Mouse (Mus musculus): ENCODE data around the gene Stard3.

The Stard3 gene

DNA sequence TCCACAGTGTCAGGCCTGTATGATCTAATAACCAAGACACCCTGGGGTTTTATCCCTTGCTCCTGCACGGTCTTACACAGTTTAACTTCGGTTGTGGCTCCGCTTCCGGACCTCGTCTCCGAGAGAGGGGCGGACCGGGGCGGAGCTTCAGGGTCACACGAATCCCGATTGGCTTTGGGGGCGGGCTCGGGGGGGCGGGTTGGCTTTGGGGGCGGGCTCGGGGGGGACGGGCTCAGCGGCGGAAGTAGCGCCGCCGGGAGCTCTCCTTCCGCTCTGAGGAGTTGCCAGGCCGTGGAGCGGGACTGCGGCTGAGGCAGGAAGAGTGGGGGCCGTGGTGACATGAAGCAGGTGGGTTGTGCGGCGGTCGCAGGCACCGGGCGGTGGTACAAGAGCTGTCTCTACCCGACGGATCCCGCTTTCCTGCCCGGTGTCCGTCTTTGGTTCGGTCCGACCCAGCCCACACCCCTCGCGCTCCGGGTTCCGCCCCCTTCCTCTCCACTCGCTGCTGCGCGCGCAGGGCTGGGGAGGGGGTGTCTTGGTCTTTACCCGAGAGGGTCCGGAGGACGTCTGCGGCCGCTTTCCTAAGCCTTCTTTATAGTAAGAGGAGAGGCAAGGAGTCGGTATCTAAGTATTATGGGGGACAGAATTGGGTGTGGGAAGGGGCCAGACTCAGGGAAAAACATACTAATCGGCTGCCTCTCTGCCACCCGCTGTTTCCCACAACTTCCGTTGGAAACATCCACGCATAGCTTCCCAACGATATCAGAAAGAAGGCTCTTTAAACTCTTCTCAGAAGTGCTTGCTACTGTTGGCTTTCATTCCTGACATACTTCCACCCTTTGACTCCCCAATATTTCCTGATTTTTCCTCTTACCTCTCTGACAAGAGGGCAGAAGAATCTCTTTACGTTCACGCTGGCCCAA lies at the start of gene Stard3:
TSS of gene Stard3 (plus strand) at position 208 of the 923 bp plus-strand sequence.
- peak; percentile 82 for DNase-seq (ENCODE audit: low spot score)

DNA sequence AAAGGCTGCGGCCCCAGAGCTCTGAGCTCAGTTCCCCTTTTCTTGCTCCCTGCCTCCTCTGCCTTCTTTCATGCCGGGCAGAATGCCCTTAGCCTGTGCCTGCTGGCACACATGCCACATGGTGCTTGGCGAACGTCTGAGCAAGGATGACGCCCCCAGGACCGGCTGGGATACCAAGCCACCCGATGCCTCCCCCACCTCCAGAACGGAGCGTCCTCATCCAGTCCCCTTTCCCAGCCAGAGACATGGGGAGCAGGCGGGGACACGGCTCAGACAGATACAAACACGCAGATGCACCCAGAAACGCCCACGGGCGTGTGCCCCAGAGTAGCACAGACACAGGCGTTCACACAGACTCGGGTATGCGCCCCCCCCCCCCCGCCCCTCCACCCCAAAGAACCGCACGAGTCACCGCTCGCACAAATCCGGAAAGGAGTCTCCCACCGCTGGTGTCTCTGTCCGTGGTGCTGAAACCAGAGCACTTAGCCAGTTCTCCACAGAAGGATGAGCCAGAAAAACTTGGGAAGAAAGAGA lies 44.3 kb upstream of the Stard3 start:
- no peak for DNase-seq (ENCODE audit: low spot score)

DNA sequence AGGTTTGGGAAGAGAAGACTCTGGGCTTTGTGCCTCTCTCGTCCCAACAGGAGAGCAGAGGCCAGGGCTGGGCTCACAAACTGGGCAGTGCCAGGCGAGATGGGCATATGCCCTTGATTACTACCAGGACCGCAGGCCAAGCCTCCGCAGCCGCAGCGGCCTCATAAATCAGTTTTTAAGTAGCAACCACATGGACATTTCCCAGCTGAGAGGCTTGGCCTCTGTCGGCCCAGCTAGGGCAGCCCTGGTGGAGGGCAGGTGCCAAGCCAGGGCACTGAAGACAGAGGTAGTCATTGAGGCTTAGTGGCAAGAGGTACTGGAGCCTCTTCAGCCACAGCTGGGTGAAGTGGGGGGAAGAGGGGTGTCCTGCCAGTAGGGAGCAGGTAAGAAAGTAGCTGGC lies 40.7 kb upstream of the Stard3 start:
- DNase-seq (ENCODE audit: low spot score), result no peak

DNA sequence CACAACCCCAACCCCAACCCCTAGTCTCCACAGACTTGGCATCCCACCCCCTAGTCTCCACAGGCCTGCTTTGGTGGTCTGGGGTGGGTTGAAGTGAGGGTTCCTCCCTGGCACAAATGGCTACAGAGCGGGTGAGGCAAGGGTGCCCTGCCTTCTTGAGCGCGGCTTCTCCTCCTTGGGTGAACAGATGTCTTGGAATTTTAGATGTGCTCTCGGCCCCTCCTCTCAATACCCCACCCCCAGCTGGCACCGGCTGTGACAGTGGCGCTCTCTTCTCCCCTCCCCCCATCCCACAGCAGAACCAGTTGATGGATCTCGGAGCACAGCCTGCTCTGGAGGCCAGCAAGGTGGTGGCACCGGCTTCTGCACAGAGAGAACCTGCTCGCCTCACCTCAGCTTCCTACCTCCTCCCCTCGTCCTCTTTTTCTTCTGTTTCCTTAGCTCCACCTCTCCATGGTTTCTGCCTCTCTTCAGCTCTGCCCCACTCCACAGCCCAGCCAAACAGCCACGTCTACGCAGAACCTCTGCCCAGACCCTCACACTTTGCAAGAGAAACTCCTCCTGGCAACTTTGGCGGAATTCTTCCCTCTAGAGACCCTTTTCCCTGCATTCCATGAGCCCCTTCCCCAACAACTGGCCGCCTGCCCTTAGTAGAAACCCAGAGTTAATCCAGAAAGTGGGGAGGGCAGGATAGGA lies 39.6 kb upstream of the Stard3 start:
- no peak for DNase-seq (ENCODE audit: low spot score)

DNA sequence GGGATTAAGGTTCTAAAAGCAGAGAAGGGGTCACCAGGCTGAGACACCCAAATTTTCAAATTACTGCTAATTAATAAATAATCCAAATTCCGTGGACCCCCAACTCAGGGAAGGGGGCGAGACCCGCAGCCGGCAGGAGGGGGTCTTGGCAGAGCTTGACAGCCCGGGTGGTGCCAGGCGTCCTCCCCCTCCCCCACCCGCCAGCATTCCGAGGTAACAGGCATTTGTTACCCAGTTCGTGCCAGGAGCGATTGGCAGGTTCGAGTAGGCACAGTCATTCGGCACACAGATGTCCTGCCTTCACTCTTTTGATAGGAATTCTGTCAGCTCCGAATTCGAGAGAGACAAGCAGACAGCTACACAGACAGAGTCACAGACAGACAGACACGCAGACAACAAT lies 39.0 kb upstream of the Stard3 start:
- no peak for DNase-seq (ENCODE audit: low spot score)

DNA sequence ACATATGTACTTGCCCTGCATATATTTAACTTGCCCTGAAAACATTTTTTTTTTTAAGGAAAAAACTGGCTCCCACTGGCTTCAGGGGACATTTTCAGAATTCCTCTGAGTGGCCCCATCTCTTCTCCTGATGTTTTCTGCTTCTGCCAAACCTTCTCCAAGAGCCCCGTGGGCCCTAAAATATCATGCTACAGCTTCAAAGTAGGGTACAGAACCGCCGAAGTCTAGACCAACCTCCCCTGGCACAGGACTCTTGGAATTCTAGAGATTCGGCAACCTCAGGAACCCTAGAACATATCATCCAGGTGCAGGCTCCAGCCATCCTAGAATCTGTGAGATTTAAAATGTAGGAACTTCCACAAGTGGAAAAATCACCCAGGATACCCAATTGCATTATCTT lies 38.6 kb upstream of the Stard3 start:
- no peak for DNase-seq (ENCODE audit: low spot score)

- no peak for DNase-seq (ENCODE audit: low spot score)
Observed at GRCm38 (mm10) chr11:98319944-98320343, 38.2 kb upstream of the Stard3 start.

GRCm38 (mm10) chr11:98320381-98320780 lies 37.8 kb upstream of the Stard3 start:
- DNase-seq (ENCODE audit: low spot score), result no peak

DNA sequence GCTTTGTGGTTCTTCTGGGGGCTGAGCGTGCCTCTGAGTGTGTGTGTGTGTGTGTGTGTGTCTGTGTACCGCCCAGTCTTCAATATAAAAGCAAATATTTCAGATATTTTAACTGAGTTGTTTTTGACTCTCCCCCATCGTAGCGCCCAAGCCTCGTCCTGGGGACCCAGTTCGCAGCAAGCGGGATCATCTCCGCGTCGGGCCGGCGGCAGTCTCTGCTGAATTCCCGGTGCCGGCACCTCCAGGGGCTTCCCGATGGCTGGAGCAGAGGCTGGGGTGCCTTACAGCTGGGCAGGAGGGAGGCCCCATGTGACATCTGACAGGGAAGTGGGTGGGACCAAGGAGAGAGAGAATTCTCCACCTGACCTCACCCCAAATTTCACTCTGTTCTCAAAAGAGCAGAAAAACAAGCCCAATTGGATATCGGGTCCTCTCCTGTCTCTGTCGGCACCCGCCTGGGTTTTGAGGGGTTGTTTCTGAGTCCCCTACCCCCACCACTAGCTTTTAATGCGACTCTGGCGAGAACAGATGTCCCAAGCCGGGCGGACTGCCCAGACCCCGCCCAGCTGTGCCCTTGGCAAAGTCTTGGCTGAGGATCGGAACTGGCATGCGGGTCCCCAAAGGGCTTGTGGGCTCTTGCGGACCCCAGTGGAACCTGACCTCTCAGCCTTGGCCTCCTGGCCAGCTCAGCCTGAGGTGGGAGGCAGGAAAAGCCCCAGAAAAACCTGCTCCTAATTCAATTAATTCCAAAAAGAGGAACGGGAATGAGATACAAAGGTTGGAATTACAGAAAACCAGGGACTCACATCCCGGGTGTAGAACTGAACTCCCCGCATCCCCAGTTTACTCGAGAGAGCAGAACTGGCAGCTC lies 37.1 kb upstream of the Stard3 start:
- DNase-seq (ENCODE audit: low spot score), result no peak

DNA sequence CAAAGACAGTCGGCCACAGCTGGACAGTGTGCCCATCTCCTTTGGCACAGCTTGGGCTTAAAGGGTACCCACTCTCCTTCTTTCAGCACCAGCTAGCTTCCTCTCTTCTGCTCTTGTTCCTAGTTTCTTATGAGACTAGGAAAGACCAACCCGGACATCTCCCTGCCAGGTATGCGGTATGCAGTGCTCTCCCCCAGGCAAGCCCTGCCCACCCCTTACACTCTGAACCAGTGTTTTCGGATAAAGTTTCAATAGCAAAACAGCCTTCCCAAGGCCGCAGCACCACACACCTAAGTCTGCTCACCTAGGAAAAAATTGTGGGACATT lies 36.5 kb upstream of the Stard3 start:
- DNase-seq (ENCODE audit: low spot score), result no peak

DNA sequence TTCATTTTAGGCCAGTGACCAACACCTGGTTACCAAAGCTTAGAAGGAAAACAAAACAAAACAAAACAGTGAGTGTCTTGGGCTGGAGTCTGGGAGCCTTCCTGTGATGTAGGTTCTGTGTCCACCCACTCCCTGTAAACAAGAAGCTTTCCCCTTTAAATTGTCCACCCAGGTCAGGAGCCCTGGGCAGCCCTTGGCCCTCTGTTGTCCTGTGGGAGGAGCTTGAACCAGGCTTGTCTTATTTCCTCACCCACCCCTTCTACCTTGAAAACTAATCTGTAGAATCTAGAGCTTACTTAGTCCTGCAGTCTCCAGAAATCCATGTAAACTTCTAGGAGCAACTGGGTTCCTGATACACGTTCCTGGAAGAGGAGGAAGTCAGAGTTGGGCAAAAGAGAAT lies 36.0 kb upstream of the Stard3 start:
- no peak for DNase-seq (ENCODE audit: low spot score)

DNA sequence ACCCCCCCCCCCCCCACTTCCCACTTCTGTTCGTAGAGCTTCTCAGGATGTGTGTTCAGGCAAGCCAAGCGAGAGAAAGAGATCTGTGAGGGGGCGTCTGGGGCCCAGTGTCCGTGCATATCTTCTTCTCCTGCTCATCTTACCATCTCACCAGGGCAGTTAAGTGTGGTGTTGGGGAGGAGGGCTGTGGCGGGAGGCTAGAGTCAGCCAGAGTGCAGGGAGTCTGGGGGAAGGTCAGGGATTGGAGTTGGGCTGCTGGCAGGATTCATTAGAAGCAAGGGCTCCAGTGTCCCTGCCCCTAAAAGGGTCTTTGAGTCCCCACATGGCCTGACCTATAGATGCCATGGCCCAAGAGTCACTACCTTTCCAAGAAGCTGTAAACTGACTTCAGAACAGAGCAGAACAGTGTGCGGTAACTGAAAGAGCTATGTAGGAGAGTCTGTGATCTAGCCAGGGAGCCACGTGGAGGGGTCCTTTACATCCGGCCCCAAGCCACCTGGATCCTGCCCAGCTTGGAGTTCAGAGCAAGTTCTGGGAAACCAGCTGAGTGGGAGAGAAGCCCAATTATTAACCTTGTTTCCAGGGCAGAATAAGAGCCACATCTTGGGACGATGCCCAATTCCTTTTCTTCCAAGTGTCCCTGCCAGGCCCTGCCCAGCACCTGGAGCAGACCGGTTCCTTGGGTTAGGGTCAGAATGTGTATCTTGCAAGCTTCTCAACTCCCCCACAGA lies 34.9 kb upstream of the Stard3 start:
- DNase-seq (ENCODE audit: low spot score), result no peak

- no peak for DNase-seq (ENCODE audit: low spot score)
Observed at GRCm38 (mm10) chr11:98323933-98324332, 34.2 kb upstream of the Stard3 start.

- DNase-seq (ENCODE audit: low spot score), result no peak
Observed at GRCm38 (mm10) chr11:98325191-98325820, 32.9 kb upstream of the Stard3 start.

GRCm38 (mm10) chr11:98325821-98326218 lies 32.3 kb upstream of the Stard3 start:
- DNase-seq (ENCODE audit: low spot score), result no peak

DNA sequence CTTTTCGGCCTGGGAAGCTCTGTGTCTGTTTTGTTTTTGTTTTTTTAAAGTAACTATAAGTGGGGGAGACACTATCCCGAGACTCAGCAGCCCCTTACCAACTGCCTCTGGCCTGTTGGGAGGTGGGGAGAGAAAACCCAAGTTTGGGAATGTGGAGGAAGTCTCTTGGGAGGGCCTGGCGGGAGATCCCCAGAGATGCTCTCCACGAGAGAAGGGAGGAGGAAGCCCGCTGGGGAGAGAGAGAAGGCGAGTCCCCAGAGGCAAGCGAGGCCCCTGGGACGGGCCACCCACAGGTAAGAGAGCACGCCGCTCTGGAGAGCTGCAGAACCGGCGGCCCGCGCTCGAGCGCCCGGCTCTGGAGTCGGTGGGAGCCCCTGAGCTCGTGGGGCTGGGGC lies 31.4 kb upstream of the Stard3 start:
- no peak for DNase-seq (ENCODE audit: low spot score)

DNA sequence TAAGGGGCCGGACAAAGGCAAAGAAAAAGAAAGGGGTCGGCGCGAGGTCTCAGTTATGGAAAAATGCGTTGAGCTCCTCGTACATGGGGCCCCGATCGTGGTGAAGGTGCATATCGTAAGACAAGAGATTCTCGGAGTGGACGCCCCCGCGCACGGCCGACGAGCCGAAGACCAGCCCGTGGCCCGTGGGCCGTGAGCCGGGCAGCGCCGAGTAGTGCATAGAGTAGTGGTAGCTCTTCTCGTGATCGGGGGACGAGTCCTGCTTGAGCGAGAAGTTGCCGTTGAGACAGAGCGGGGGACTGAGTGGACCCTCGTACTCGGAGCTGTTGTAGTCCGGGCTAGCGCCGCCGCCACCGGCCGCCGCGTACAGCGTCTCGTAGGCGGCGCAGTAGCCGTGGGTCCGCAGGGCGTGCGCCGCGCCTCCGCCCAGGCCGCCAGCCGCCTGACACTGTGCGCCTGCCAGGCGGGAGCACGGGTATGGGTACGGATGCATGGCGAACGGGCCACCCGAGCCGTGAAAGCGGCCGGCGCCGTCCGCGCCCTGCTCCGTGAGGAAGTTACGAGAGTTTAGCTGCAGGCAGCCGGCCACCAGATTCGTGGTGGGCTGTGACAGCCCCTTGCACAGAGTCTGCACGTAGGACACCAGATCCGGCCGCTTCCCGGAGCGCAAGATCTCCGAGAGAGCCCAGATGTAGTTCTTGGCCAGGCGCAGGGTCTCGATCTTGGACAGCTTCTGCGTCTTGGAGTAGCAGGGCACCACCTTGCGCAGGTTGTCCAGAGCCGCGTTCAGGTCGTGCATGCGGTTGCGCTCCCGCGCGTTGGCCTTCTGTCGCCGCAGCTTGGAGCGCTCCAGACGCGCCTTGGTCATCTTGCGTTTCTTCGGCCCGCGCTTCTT lies 30.8 kb upstream of the Stard3 start:
- no peak for DNase-seq (ENCODE audit: low spot score)

DNA sequence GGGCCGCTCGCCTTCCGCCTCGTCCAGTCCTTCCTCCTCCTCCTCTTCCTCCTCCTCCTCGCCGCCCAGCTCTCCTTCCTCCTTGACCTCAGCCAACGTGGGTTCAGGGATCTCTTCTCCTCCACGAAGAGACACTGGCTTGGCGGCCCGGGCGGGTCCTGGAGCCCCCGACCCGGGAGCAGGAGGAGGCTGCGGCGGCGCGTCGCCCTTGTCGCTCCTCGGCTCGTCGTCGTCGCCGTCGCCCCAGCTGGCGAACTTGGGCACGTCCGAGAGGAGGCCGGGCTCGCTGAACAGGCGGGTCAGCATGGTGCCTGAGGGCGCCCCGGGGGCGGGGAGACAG lies 30.2 kb upstream of the Stard3 start:
- no peak for DNase-seq (ENCODE audit: low spot score)

DNA sequence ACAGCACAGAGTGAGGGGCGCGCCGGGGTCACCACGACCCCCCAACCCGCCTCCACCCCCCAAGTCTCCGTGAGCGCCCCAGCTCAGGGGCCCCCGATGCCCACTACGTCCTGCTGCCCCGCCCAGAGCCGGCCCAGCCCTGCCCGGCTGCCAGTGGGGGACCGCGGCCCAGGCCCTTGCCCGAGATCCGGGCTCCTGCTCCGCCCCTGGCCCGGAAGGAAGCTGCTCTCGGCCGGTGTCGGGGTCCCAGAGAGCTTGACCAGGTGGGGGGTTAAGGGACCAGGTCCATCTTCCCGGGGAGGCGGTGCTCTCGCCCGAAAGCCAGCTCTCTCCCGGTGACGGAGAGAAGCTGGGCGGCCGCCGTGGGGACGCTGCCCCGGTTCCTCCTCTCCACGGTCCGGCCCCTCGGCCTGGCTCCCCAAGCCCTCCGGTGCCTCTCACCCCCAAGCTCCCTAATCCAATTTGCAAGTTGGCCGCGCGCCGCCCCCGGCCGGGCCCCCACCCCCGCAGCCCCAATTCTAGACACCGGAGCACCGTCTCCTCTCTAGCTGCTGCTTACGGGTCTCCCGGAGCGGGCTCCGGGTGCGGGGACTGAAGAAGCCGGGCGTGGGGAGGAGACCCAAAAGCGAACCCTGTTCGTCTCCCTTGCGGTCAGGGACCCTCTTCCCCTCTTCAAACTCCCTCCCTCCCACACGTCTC lies 29.6 kb upstream of the Stard3 start:
- no peak for DNase-seq (ENCODE audit: low spot score)
